Mouse (Mus musculus): ENCODE results near the gene Adsl.
A peak's percentile ranks its signal among the peaks of the same experiment; 100 is the strongest.

Gene Adsl

DNA sequence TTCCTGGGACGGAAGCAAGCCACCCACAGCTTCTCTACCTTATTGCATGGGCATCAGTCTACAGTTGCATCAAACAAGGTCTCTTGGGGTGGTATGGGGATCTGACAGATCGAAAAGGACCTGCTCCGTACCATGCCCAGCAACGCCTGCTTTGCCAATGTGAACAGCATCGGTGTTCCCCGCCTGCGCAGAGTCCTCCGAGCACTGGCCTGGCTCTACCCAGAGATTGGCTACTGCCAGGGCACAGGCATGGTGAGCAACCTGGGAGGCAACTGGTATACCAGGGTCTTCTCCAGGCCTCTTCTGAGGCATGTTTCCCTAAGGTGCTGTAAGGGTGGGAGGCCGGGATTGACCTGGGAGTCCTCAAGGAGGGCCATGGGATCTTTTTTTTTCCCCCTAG, 59.0 kb downstream of the Adsl start:
- DNase-seq (ENCODE audit: low read depth, low spot score), result no peak

GRCm38 (mm10) chr15:81007905-81008304, 59.6 kb downstream of the Adsl start:
- DNase-seq (ENCODE audit: low read depth, low spot score), result no peak

DNA sequence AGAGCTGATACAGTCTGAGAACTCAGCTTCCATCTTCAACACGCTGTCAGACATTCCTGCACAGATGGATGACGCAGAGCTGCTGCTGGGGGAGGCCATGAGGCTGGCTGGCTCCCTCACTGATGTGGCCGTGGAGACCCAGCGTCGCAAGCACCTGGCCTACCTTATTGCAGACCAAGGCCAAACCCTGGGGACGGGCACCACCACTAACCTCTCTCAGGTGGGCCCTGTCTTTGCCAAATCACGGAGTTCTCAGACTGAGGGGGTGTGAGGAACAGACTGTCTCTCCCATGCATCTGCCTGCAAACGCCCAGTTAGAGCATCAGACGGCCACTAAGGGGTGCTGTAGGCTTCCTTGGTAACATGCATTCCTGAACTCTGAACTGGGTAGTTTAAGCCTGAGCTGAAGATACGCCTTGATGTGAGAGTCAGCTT, 60.4 kb downstream of the Adsl start:
- DNase-seq (ENCODE audit: low read depth, low spot score), result peak; percentile 70

DNA sequence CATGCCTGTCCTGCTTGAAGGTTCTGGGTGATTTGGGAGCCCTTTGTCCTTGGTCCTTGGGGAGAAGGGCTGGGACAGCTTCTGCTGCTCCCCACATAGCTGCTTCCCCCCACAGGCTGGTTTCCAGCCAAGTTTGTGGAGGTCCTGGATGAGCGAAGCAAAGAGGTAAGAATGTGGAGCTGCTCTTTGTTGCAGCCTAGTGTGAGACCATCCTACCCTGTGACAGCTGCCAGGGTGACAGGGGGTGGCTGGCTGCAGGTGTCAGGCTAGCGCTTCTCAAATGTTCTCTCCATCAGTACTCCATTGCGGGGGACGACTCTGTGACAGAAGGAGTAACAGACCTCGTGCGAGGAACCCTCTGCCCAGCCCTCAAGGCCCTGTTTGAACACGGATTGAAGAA, 61.8 kb downstream of the Adsl start:
- no peak for DNase-seq (ENCODE audit: low read depth, low spot score)

DNA sequence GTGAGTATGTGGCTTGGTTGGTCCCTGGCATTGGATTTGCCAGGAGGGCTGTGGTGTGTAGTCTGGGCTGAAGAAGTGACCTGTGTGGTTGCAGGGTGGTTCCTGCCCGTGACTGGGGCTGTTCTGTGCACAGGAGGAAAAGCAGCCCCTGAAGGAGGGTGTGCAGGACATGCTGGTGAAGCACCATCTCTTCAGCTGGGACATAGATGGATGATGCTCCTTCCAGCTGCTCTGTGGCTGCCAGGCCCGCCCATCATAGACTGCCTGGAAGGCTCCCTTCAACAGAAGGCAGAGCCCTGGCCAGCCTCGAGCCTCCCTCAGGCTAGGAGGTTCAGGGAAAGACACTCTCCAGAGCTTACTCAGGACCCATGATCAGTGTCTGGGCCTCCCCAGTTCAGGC, 63.2 kb downstream of the Adsl start:
- no peak for DNase-seq (ENCODE audit: low read depth, low spot score)

- DNase-seq (ENCODE audit: low read depth, low spot score), result no peak
These were observed 64.1 kb downstream of the Adsl start for GRCm38 (mm10) chr15:81012359-81012758.

DNA sequence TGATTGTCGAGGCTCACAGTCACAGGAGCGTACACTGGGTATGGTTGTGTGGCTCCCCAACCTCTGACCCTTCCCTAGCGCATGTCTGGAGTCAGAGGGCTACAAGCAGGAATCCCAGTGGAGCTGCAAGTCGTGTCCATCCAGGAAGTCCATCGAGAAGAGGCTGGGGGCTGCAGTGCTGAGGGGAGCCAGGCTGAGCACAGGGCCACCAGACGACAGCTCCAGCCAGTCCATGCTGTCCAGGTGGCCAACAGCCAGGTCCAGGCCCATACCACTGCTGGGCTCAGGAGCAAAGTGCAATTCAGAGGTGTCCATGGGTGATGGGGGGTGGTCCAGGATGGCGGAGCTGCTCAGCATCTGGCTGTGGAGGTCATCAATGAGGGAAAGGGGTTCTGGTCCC, 64.9 kb downstream of the Adsl start:
- no peak for DNase-seq (ENCODE audit: low read depth, low spot score)

- DNase-seq (ENCODE audit: low read depth, low spot score), result no peak
These were observed 66.9 kb downstream of the Adsl start for GRCm38 (mm10) chr15:81015068-81015744.

- DNase-seq (ENCODE audit: low read depth, low spot score), result no peak
These were observed 68.2 kb downstream of the Adsl start for GRCm38 (mm10) chr15:81016488-81016887.

DNA sequence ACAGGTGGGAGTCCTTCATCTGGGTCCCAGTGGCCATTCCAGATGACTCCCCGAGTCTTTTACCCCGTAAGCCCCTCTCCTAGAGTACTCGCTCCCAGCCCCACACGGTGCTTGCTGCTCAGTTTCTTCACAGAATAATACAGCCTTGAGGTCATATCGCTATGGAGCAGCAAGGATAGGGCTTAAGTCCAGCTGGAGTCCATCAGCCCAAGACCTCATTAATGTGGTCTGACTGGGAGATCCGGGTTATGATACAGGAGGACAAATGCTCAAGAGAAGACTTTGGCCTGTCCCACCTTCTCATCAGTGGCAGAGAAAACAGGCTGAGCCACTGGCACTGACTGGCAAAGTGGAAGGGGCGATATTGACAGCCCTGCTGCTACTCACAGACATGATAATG, 69.0 kb downstream of the Adsl start:
- no peak for DNase-seq (ENCODE audit: low read depth, low spot score)
